Mouse (Mus musculus): Measurements from ENCODE around the gene Wdr62.
"Not testable (repeated sequence)": the region's sequence is repeated elsewhere in the genome, so short reads cannot be mapped to it uniquely, and the experiment has no call there.

Wdr62 gene

GRCm38 (mm10) chr7:30205383-30205782 lies 74.8 kb downstream of the Wdr62 start:
- DNase-seq (ENCODE audit: low read depth): peak; percentile 88

GRCm38 (mm10) chr7:30204380-30204779 lies 75.8 kb downstream of the Wdr62 start:
- no peak for DNase-seq (ENCODE audit: low read depth)

GRCm38 (mm10) chr7:30202895-30203690 lies 77.1 kb downstream of the Wdr62 start:
- DNase-seq (ENCODE audit: low read depth): no peak

GRCm38 (mm10) chr7:30200661-30201060 lies 79.6 kb downstream of the Wdr62 start:
- not testable (repeated sequence) for DNase-seq (ENCODE audit: low read depth)

GRCm38 (mm10) chr7:30200200-30200599 lies 80.0 kb downstream of the Wdr62 start:
- no peak for DNase-seq (ENCODE audit: low read depth)

GRCm38 (mm10) chr7:30199498-30200139 lies 80.6 kb downstream of the Wdr62 start:
- DNase-seq (ENCODE audit: low read depth): no peak

- DNase-seq (ENCODE audit: low read depth): peak; percentile 92
Observed at GRCm38 (mm10) chr7:30198481-30198971, 81.7 kb downstream of the Wdr62 start, which contains the start of gene Capns1. Capns1 (minus strand) TSS chr7:30198811.

GRCm38 (mm10) chr7:30197592-30198129 lies 82.6 kb downstream of the Wdr62 start:
- peak; percentile 69 for DNase-seq (ENCODE audit: low read depth)

- DNase-seq (ENCODE audit: low read depth): peak; percentile 93
Observed at GRCm38 (mm10) chr7:30196171-30196570, 84.0 kb downstream of the Wdr62 start.

- DNase-seq (ENCODE audit: low read depth): no peak
Observed at GRCm38 (mm10) chr7:30195461-30195860, 84.8 kb downstream of the Wdr62 start.

GRCm38 (mm10) chr7:30194884-30195283 lies 85.3 kb downstream of the Wdr62 start:
- peak; percentile 97 for DNase-seq (ENCODE audit: low read depth)

GRCm38 (mm10) chr7:30194101-30194831 lies 86.0 kb downstream of the Wdr62 start:
- DNase-seq (ENCODE audit: low read depth): peak; percentile 77

- DNase-seq (ENCODE audit: low read depth): peak; percentile 89
Observed at GRCm38 (mm10) chr7:30193581-30194100, 86.6 kb downstream of the Wdr62 start.

GRCm38 (mm10) chr7:30193013-30193412 lies 87.2 kb downstream of the Wdr62 start:
- DNase-seq (ENCODE audit: low read depth): no peak

GRCm38 (mm10) chr7:30192088-30192487 lies 88.1 kb downstream of the Wdr62 start:
- no peak for DNase-seq (ENCODE audit: low read depth)
